Comparison of ENCODE assay signal across 10 mouse cellular contexts in the genomic region with DNA sequence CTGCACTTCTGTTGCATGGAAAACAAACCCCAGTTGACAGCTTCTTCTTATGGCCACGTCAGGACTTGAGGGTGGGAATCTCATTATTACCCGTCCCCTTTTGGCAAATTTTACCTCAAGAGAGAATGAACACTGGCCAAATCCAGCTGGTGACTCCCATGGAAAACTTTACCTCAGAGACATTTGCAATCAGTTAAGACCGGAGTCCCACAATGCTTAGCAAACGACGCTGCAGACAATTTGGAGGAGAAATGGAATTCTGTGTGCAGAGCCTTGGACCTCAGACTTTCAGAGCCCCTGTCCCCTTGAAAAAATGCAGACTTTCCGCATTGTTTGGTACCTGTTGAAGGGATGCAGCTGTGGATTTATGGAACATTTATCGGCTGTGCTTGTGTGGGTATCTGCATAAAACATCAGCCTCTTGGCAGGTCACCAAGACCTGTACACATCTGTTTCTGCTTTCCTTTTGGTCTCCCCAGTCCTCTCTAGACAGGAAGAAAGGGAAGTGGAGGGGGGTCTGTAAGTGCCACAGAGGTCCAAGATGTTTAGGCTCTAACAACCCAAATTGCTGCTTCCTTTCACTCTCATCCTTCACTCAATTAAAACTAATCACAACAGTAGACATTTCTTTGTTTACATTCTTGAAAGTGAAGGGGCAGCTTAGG. TPM values are rescaled to one million over a fixed set of nuclear protein-coding genes. Genes with fewer than 3 reads are reported as not detected.
DNase-seq lines count a peak whose midpoint lies in the region; ATAC-seq and TF ChIP-seq lines count a peak whose summit lies in the region.
"Had no signal": no experiment of that assay in that cellular context is flagged by ENCODE, and none has a peak within 500 bp of the region (broad histone marks: within the 10 kb centered on the region; RNA-seq: fewer than 3 reads in every experiment).

No protein-coding gene starts in this region.

- TF ChIP-seq POLR2A in lung, adult 2 months (IDR thresholded peaks at IDR 0.05; ENCODE audit: borderline replicate concordance, extremely low read depth, low read depth, low read length), result no peak

- peak overlapping the region; percentile 34 for H3K4me2 ChIP-seq in lung, embryonic 14.5 days
- H3K4me2 ChIP-seq in embryonic facial prominence, embryonic 14.5 days (ENCODE audit: low read depth, low read length), result peak overlapping the region; percentile 36
- no peak overlapping the region for H3K4me2 ChIP-seq in forebrain, embryonic 11.5 days (ENCODE audit: low read depth, low read length, severe bottlenecking)
- H3K4me2 ChIP-seq: neural tube, embryonic 12.5 days had no signal

- 0 out of 2 replicates have a peak, but pooled peaks have one; percentile 11 for ATAC-seq in lung, embryonic 14.5 days (ENCODE audit: insufficient read depth)
- ATAC-seq in embryonic facial prominence, embryonic 14.5 days (ENCODE audit: low read depth), result peak; percentile 74
- ATAC-seq in forebrain, embryonic 11.5 days (replicated peaks; ENCODE audit: low FRiP score), result no peak

- H3K4me1 ChIP-seq in lung, embryonic 14.5 days (ENCODE audit: insufficient read depth), result peaks cover 26% of the 10 kb centered on the region
- no peaks in the 10 kb centered on the region; the same call in 1 of the 2 replicates for H3K4me1 ChIP-seq in lung, adult 2 months (ENCODE audit: control insufficient read depth, insufficient read depth, low read length)
- H3K4me1 ChIP-seq in embryonic facial prominence, embryonic 14.5 days (ENCODE audit: control insufficient read depth, insufficient read depth, low read length), result peaks cover 40% of the 10 kb centered on the region
- H3K4me1 ChIP-seq in forebrain, embryonic 11.5 days (replicated peaks; ENCODE audit: control insufficient read depth, insufficient read depth, low read length), result no peaks in the 10 kb centered on the region; the same call in 1 of the 2 replicates
- H3K4me1 ChIP-seq: neural tube, embryonic 12.5 days had no signal

- no peak for TF ChIP-seq CTCF in lung, embryonic 14.5 days (IDR thresholded peaks at IDR 0.05; ENCODE audit: low read depth)
- no peak for TF ChIP-seq CTCF in lung, adult 2 months (IDR thresholded peaks at IDR 0.05; ENCODE audit: insufficient read depth, low read length)
- TF ChIP-seq CTCF in layer of hippocampus, adult 2 months (conservative IDR thresholded peaks at IDR 0.05), result no peak

- WGBS in lung, embryonic 14.5 days, result 23% methylated on average over 7 of the region's 7 CpGs
- WGBS in lung, adult 2 months, result 22% methylated on average over 7 of the region's 7 CpGs
- WGBS in embryonic facial prominence, embryonic 14.5 days, result 18% methylated on average over 7 of the region's 7 CpGs
- 62% methylated on average over 7 of the region's 7 CpGs for WGBS in forebrain, embryonic 11.5 days

- no peaks in the 10 kb centered on the region for H3K9me3 ChIP-seq in lung, embryonic 14.5 days (ENCODE audit: low read depth, low read length)
- no peaks in the 10 kb centered on the region for H3K9me3 ChIP-seq in embryonic facial prominence, embryonic 14.5 days (ENCODE audit: control insufficient read depth, low read length)
- no peaks in the 10 kb centered on the region for H3K9me3 ChIP-seq in forebrain, embryonic 11.5 days (ENCODE audit: control insufficient read depth, low read length)
- H3K9me3 ChIP-seq: neural tube, embryonic 12.5 days had no signal

- intact Hi-C loops in heart, postnatal 10 days (cut with DNase I), result loop anchor here (10.0 kb wide), 1 partner anchor 479 kb away; the partner anchor contains the start of gene Gng11
- intact Hi-C loops in left cerebral cortex, postnatal 25 days (cut with DNase I), result no loop called here

- H3K9ac ChIP-seq in lung, embryonic 14.5 days, result no peak overlapping the region
- H3K9ac ChIP-seq in embryonic facial prominence, embryonic 14.5 days (ENCODE audit: low read depth, low read length), result no peak overlapping the region; the same call in 1 of the 2 replicates
- no peak overlapping the region for H3K9ac ChIP-seq in forebrain, embryonic 11.5 days (ENCODE audit: low read length)
- H3K9ac ChIP-seq: neural tube, embryonic 12.5 days had no signal

- H3K27me3 ChIP-seq in lung, embryonic 14.5 days (ENCODE audit: insufficient read depth, low read length), result no peaks in the 10 kb centered on the region
- H3K27me3 ChIP-seq in embryonic facial prominence, embryonic 14.5 days (replicated peaks; ENCODE audit: control insufficient read depth, insufficient read depth, low read length), result no peaks in the 10 kb centered on the region
- no peaks in the 10 kb centered on the region for H3K27me3 ChIP-seq in forebrain, embryonic 11.5 days (ENCODE audit: control insufficient read depth, insufficient read depth, low read length)
- H3K27me3 ChIP-seq: neural tube, embryonic 12.5 days had no signal

- peak; percentile 55 for DNase-seq in lung, embryonic 14.5 days
- no peak for DNase-seq in lung, adult 2 months
- DNase-seq in embryonic facial prominence, embryonic 14.5 days (ENCODE audit: low spot score), result peak; percentile 91
- DNase-seq in heart, postnatal 10 days, result peak; percentile 59
- peak; percentile 79 for DNase-seq in skeletal muscle tissue, adult 2 months (ENCODE audit: low read depth, low spot score)
- no peak for DNase-seq in left cerebral cortex, postnatal 25 days (ENCODE audit: low spot score in 2 of 2)
- DNase-seq in forebrain, embryonic 11.5 days (ENCODE audit: low spot score), result no peak
- DNase-seq in layer of hippocampus, adult 2 months (ENCODE audit: low spot score in 2 of 2), result no peak
- DNase-seq: kidney, adult 18-20 months had no signal

- H3K27ac ChIP-seq in lung, embryonic 14.5 days (ENCODE audit: low read depth), result peak overlapping the region; percentile 70
- peak overlapping the region; percentile 85 for H3K27ac ChIP-seq in embryonic facial prominence, embryonic 14.5 days (replicated peaks; ENCODE audit: low read depth, low read length)
- H3K27ac ChIP-seq in forebrain, embryonic 11.5 days (ENCODE audit: low read depth, low read length), result no peak overlapping the region
- H3K27ac ChIP-seq in layer of hippocampus, adult 2 months, result no peak overlapping the region
- H3K27ac ChIP-seq: neural tube, embryonic 12.5 days had no signal

- no peaks in the 10 kb centered on the region for H3K36me3 ChIP-seq in lung, embryonic 14.5 days (ENCODE audit: insufficient read depth)
- no peaks in the 10 kb centered on the region for H3K36me3 ChIP-seq in embryonic facial prominence, embryonic 14.5 days (ENCODE audit: control insufficient read depth, insufficient read depth, low read length)
- no peaks in the 10 kb centered on the region for H3K36me3 ChIP-seq in forebrain, embryonic 11.5 days (ENCODE audit: control insufficient read depth, insufficient read depth, low read length)
- H3K36me3 ChIP-seq: neural tube, embryonic 12.5 days had no signal

- H3K4me3 ChIP-seq in lung, embryonic 14.5 days (ENCODE audit: low read depth, low read length), result no peak overlapping the region
- no peak overlapping the region for H3K4me3 ChIP-seq in lung, adult 2 months (replicated peaks; ENCODE audit: extremely low read depth, low read depth, low read length)
- H3K4me3 ChIP-seq in embryonic facial prominence, embryonic 14.5 days (ENCODE audit: low read depth, low read length), result no peak overlapping the region
- no peak overlapping the region for H3K4me3 ChIP-seq in forebrain, embryonic 11.5 days (ENCODE audit: low read depth, low read length)
- no peak overlapping the region for H3K4me3 ChIP-seq in layer of hippocampus, adult 2 months
- H3K4me3 ChIP-seq: neural tube, embryonic 12.5 days had no signal

RNA-seq across cellular contexts. Expression of gene Col1a2, which starts 20.5 kb away (rescaled TPM):
- polyA plus RNA-seq in lung, embryonic 14.5 days (2014; fragmentation: Nextera tagmentation; extraction: Ambion mirVana), result 626 and 660 TPM in 2 replicates
- polyA plus RNA-seq in lung, adult 2 months (2012; rRNA removed), result 151 and 172 TPM in 2 replicates
- 2,526 and 3,098 TPM in 2 replicates for polyA plus RNA-seq in embryonic facial prominence, embryonic 14.5 days (2014; fragmentation: Nextera tagmentation; extraction: Ambion mirVana)
- 100 to 1,000 TPM; 594 to 659 TPM for total RNA-seq in heart, postnatal 10 days (2021)
- 10 to 100 TPM; 26.8 to 32.8 TPM for total RNA-seq in left cerebral cortex, postnatal 25 days (2021)
- 140 and 149 TPM in 2 replicates for polyA plus RNA-seq in forebrain, embryonic 11.5 days (2014; fragmentation: Nextera tagmentation; extraction: Ambion mirVana)
- total RNA-seq in layer of hippocampus, adult 2 months (2021), result 10 to 100 TPM; 11.0 to 18.3 TPM

Comparison
In these comparisons a context has a peak if more than half of its experiments do, and no peak if none do; other contexts are left out.
1. DNase-seq: peak in lung, embryonic 14.5 days (single experiment), embryonic facial prominence, embryonic 14.5 days (single experiment), heart, postnatal 10 days (2 of 2) and skeletal muscle tissue, adult 2 months (single experiment); none in lung, adult 2 months (single experiment), left cerebral cortex, postnatal 25 days (0 of 2), forebrain, embryonic 11.5 days (single experiment) and layer of hippocampus, adult 2 months (0 of 2).
2. H3K27ac ChIP-seq: peak in lung, embryonic 14.5 days (single experiment) and embryonic facial prominence, embryonic 14.5 days (single experiment); none in forebrain, embryonic 11.5 days (single experiment) and layer of hippocampus, adult 2 months (single experiment).